Mouse (Mus musculus) G1E (cell line): ENCODE results near the gene Ctrl.

Experiments used
- CTCF ChIP-seq: IDR thresholded peaks from 2 replicates; pipeline ENCODE4 v1.5.1; 2012; ENCODE audit warnings: low read depth, low read length, inconsistent platforms, mixed read lengths
- GATA1 ChIP-seq: IDR thresholded peaks from 2 replicates; pipeline ENCODE4 v1.6.1; 2012; ENCODE audit warnings: borderline replicate concordance, low read length, inconsistent platforms, mixed read lengths
- GATA2 ChIP-seq: IDR thresholded peaks from 2 replicates; pipeline ENCODE4 v1.6.1; 2012; ENCODE audit warnings: low read depth, low read length, inconsistent platforms, borderline replicate concordance
- POLR2AphosphoS5 ChIP-seq: IDR thresholded peaks from 2 replicates; pipeline ENCODE4 v1.6.1; 2012; ENCODE audit warnings: low read depth, low read length, inconsistent platforms; ENCODE audit not compliant: insufficient replicate concordance
- TAL1 ChIP-seq: conservative IDR thresholded peaks from 2 replicates; pipeline ENCODE4 v1.6.1; 2012; ENCODE audit warnings: low read depth, low read length, inconsistent platforms, mixed read lengths

DNA sequence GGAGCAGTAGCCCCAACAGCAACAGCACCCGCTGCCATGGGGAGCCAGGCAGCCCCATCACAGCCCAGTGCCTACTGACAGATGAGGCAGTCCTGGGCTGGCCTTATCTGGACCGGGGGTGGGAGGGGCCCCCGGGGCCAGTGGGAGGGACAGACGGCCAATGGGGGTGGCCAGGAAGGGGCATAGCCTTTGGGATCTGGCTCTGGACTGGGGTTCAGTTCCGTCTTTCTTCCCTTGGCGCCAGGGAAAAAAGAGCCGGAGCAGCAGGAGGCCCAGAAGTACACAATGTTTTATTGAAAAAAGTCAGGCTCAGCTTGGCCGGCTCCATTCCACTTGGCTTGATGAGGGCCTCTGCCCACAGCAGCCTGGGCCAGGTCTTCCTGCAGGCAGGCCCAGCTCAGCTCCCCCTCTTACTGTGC, 9.7 kb upstream of the Ctrl start, which contains the start of gene Lcat:
- no peak for TF ChIP-seq CTCF
- no peak for TF ChIP-seq GATA1
- no peak for TF ChIP-seq POLR2AphosphoS5
- TF ChIP-seq TAL1, result no peak
- TF ChIP-seq GATA2, result no peak
